Mouse (Mus musculus) stomach, adult 2 months (tissue): Measurements from ENCODE around the gene Dqx1. TPM values are rescaled to one million over a fixed set of nuclear protein-coding genes. Genes with fewer than 3 reads are reported as not detected.

ENCODE experiments used
- polyA plus RNA-seq: library from polyadenylated mRNA; depleted of rRNA; stranded (reverse); fragments of >200 nt; gene quantifications from 2 replicates; pipeline ENCODE4 v1.2.3, GENCODE M21; 2012; rRNA removed

Gene Dqx1
- 3.3 and 4.4 TPM in 2 replicates for polyA plus RNA-seq

GRCm38 (mm10) chr6:83057790-83058189 lies at the start of gene Dqx1:
TSS of gene Dqx1 (plus strand) at chr6:83057844.

GRCm38 (mm10) chr6:83033249-83034185 lies 24.1 kb upstream of the Dqx1 start, which contains the start of the genes Dok1 and Loxl3:
TSS of gene Dok1 (minus strand) at chr6:83033471.
TSS of gene Loxl3 (plus strand) at chr6:83034173.

GRCm38 (mm10) chr6:83054074-83054851 lies 3.4 kb upstream of the Dqx1 start, which contains the start of gene Aup1:
TSS of gene Aup1 (plus strand) at chr6:83054521.

DNA sequence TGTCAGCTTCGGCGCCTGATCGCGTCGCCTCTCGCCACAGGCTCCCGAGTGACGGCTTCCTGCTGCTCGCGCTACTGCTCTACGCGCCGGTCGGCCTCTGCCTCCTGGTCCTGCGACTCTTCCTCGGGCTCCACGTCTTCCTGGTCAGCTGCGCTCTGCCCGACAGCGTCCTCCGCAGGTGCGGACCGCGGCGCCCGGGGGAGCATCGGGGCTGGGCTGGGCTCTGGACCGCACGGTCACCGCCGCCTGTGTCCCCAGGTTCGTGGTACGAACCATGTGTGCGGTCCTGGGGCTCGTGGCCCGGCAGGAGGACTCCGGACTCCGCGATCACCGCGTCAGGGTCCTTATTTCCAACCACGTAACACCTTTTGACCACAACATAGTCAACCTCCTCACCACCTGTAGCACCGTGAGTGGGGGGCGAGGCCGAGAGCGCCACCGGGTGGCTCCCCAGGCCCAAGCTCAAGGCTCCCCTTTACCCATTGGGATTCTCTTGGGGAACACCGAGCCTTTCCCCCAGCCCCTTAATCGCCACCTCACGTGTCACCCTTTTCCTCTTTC lies 2.7 kb upstream of the Dqx1 start, which contains the start of gene Htra2:
TSS of gene Htra2 (minus strand) at position 403 of the 561 bp plus-strand sequence.

GRCm38 (mm10) chr6:83070247-83070310 lies 12.4 kb downstream of the Dqx1 start, which contains the start of gene Tlx2:
TSS of gene Tlx2 (minus strand) at chr6:83070293.

GRCm38 (mm10) chr6:83077630-83078323 lies 20.1 kb downstream of the Dqx1 start, which contains the start of gene Pcgf1:
TSS of gene Pcgf1 (plus strand) at chr6:83077869.

GRCm38 (mm10) chr6:83086121-83087035 lies 28.7 kb downstream of the Dqx1 start, which contains the start of gene Lbx2:
TSS of gene Lbx2 (plus strand) at chr6:83086367.

GRCm38 (mm10) chr6:83101316-83101687 lies 43.7 kb downstream of the Dqx1 start, which contains the start of the genes Ccdc142 and Gm42688:
TSS of gene Ccdc142 (plus strand) at chr6:83101601.
TSS of gene Gm42688 (plus strand) at chr6:83101617.

GRCm38 (mm10) chr6:83108762-83109668 lies 51.4 kb downstream of the Dqx1 start, which contains the start of gene Mrpl53:
TSS of gene Mrpl53 (plus strand) at chr6:83109040.

DNA sequence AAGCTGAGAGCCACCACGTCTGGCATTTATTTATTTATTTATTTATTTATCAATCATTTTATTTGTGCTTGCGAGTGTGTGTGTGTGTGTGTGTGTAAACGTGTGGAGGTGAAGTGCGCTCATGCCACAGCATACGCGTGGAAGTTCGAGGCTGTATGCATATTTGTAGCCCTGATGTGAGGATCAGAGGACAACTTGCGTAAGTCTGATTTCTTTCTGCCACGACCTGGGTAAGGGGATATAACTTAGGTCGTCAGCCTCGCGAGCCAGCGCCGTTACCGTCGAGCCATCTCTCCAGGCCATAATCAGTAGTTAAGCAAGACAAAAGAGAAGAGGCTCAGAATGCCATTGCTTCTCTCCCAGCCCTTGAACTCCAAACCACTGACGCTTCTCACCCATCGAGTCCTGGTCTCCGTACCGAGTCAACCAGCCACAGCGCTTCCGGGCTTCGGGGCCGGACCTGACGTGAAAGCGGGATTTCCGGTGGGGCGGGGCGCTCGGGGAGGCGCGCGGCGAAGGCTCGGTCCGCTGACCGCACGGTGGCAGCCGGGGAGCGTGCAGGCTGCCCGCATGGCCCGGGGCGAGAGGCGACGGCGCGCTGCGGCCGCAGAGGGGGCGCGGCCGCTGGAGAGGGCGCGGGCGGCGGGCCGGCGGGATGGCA lies 57.5 kb downstream of the Dqx1 start, which contains the start of gene Mogs:
TSS of gene Mogs (plus strand) at position 486 of the 661 bp plus-strand sequence.

Other genes with a start within 250 kb of the Dqx1 start
- gene Sema4f, start 118.1 kb upstream of the Dqx1 start, polyA plus RNA-seq = 0.32 and 0.38 TPM in 2 replicates
- 0.03 and 0.12 TPM in 2 replicates for gene M1ap, start 110.9 kb upstream of the Dqx1 start, polyA plus RNA-seq
- 4.3 and 6.4 TPM in 2 replicates for gene Dok1, start 24.4 kb upstream of the Dqx1 start, polyA plus RNA-seq
- 2.0 and 2.8 TPM in 2 replicates for gene Loxl3, start 23.7 kb upstream of the Dqx1 start, polyA plus RNA-seq
- 333 and 519 TPM in 2 replicates for gene Aup1, start 3.3 kb upstream of the Dqx1 start, polyA plus RNA-seq
- gene Htra2, start 2.6 kb upstream of the Dqx1 start, polyA plus RNA-seq = 19.2 and 22.7 TPM in 2 replicates
- gene Tlx2, start 12.4 kb downstream of the Dqx1 start, polyA plus RNA-seq = 1.2 and 3.8 TPM in 2 replicates
- 3.2 and 3.8 TPM in 2 replicates for gene Pcgf1, start 20.0 kb downstream of the Dqx1 start, polyA plus RNA-seq
- 0.76 and 0.81 TPM in 2 replicates for gene Lbx2, start 28.5 kb downstream of the Dqx1 start, polyA plus RNA-seq
- 3.4 and 4.7 TPM in 2 replicates for gene Ccdc142, start 43.8 kb downstream of the Dqx1 start, polyA plus RNA-seq
- gene Gm42688, start 43.8 kb downstream of the Dqx1 start, polyA plus RNA-seq = 0.93 and 1.6 TPM in 2 replicates
- gene Mrpl53, start 51.2 kb downstream of the Dqx1 start, polyA plus RNA-seq = 25.7 and 38.3 TPM in 2 replicates
- gene Mogs, start 57.7 kb downstream of the Dqx1 start, polyA plus RNA-seq = 31.9 and 39.2 TPM in 2 replicates
- gene Wbp1, start 63.7 kb downstream of the Dqx1 start, polyA plus RNA-seq = 137 and 148 TPM in 2 replicates
- 29.6 and 60.8 TPM in 2 replicates for gene Ino80b, start 67.6 kb downstream of the Dqx1 start, polyA plus RNA-seq
- gene Rtkn, start 77.6 kb downstream of the Dqx1 start, polyA plus RNA-seq = 36.3 and 47.6 TPM in 2 replicates
- 1.8 and 1.9 TPM in 2 replicates for gene Wdr54, start 98.6 kb downstream of the Dqx1 start, polyA plus RNA-seq
- gene 1700003E16Rik, start 98.6 kb downstream of the Dqx1 start, polyA plus RNA-seq = 0.15 and 0.48 TPM in 2 replicates
- 76.7 and 83.1 TPM in 2 replicates for gene Dctn1, start 108.1 kb downstream of the Dqx1 start, polyA plus RNA-seq
- 0.05 and 0.16 TPM in 2 replicates for gene Slc4a5, start 162.0 kb downstream of the Dqx1 start, polyA plus RNA-seq